Mouse (Mus musculus): ENCODE measurements around the gene Fbxl12. TPM values are rescaled to one million over a fixed set of nuclear protein-coding genes. Genes with fewer than 3 reads are reported as not detected.

The Fbxl12 gene
- total and polyA plus RNA-seq, 2 experiments from 2014 or later, result 12.5 to 18.7 TPM

GRCm38 (mm10) chr9:20652260-20652658 lies 7.7 kb upstream of the Fbxl12 start:
- H3K36me3 ChIP-seq (ENCODE audit: insufficient read depth), result peaks cover 51% of the 10 kb centered on the region
- no peak for DNase-seq
- TF ChIP-seq CTCF (IDR thresholded peaks at IDR 0.05; ENCODE audit: low read depth), result no peak
- peak overlapping the region; percentile 82 for H3K9ac ChIP-seq
- peak overlapping the region; percentile 81 for H3K4me2 ChIP-seq (ENCODE audit: low read depth)
- H3K4me1 ChIP-seq (ENCODE audit: insufficient read depth), result peaks cover 15% of the 10 kb centered on the region
- no peak; the same call in 1 of the 2 replicates for ATAC-seq
- 4% methylated on average over 24 of the region's 25 CpGs for WGBS
- no peaks in the 10 kb centered on the region for H3K27me3 ChIP-seq (ENCODE audit: insufficient read depth, low read length)
- H3K9me3 ChIP-seq (ENCODE audit: low read length), result no peaks in the 10 kb centered on the region
- peak overlapping the region; percentile 80 for H3K27ac ChIP-seq (ENCODE audit: low read depth, low read length)
- peak overlapping the region; percentile 95 for H3K4me3 ChIP-seq (ENCODE audit: low read depth, low read length)

DNA sequence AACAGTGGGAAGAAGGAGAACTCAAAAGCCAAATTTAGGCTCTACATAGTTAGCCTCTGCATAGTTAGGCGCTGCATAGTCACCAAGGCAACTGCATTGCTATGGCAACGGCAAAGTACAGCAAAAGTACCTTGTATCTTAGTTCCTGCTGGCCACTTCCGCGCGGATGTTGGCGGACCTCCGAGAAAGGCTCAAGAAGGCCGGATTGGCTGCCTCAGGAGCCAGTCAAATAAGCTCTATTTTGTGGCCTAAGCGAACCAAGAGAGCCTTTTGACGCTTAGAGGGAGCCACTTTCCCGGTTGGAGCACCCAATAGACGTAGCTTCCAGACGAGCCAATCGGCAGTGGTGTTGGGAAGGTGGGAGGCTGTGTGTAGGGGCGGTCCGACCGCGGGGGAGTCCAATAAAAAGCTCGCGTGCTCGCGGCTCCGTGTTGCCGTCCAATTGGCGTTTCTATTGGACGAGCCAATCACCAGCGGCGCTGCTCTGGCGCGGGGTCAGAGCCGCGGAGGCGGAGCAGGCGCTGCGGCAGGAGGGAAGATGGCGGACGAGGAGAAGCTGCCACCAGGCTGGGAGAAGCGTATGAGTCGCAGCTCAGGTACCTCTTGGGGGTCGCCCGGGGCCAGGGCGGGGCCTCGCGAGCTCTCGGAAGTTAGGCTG lies 7.2 kb upstream of the Fbxl12 start, which contains the start of gene Pin1:
Gene Pin1, plus strand, starts transcription at position 494 of the 658 bp plus-strand sequence.
- WGBS, result under 1% methylated on average over 45 of the region's 45 CpGs
- Histone ChIP-seq H3K27me3 (ENCODE audit: insufficient read depth, low read length) (no peaks in the 10 kb centered on the region), H3K36me3 (ENCODE audit: insufficient read depth) (peaks cover 47% of the 10 kb centered on the region), H3K27ac (ENCODE audit: low read depth, low read length) (peak within 1 kb of the TSS; percentile 80), H3K4me1 (ENCODE audit: insufficient read depth) (peaks cover 15% of the 10 kb centered on the region), H3K9ac (peak within 1 kb of the TSS; percentile 82), H3K4me3 (ENCODE audit: low read depth, low read length) (peak within 1 kb of the TSS; percentile 95), H3K9me3 (ENCODE audit: low read length) (no peaks in the 10 kb centered on the region), H3K4me2 (ENCODE audit: low read depth) (peak within 1 kb of the TSS; percentile 81)
- TF ChIP-seq CTCF (IDR thresholded peaks at IDR 0.05; ENCODE audit: low read depth), result peak; percentile 12; the same call in 1 of the 2 replicates
- peak; percentile 99 for ATAC-seq
- DNase-seq, result peak; percentile 99

DNA sequence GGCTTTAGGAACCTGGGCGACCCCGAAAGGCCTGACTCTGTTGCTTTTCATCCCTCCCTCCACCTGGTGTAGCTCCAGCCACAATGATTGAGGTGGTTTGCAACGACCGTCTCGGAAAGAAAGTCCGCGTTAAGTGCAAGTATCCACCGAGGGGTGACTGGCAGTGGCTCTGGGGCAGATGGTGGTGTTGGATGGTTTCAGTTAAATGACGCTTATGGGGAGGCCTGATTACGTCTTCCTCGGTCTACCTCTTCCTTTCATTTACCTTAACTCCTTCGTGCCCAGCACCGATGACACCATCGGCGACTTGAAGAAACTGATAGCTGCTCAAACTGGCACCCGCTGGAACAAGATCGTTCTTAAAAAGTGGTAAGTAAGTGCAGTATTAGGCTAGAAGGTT lies 554 bp upstream of the Fbxl12 start:
- Histone ChIP-seq H3K36me3 (ENCODE audit: insufficient read depth) (peaks cover 26% of the 10 kb centered on the region), H3K27ac (ENCODE audit: low read depth, low read length) (peak overlapping the region; percentile 90), H3K4me1 (ENCODE audit: insufficient read depth) (peaks cover 21% of the 10 kb centered on the region; the same call in 1 of the 2 replicates), H3K27me3 (ENCODE audit: insufficient read depth, low read length) (no peaks in the 10 kb centered on the region), H3K9ac (peak overlapping the region; percentile 73), H3K9me3 (ENCODE audit: low read length) (no peaks in the 10 kb centered on the region), H3K4me2 (ENCODE audit: low read depth) (peak overlapping the region; percentile 78), H3K4me3 (ENCODE audit: low read depth, low read length) (peak overlapping the region; percentile 65)
- 6% methylated on average over 17 of the region's 17 CpGs for WGBS
- DNase-seq (peak; percentile 50), ATAC-seq (no peak)
- TF ChIP-seq CTCF (IDR thresholded peaks at IDR 0.05; ENCODE audit: low read depth), result no peak

DNA sequence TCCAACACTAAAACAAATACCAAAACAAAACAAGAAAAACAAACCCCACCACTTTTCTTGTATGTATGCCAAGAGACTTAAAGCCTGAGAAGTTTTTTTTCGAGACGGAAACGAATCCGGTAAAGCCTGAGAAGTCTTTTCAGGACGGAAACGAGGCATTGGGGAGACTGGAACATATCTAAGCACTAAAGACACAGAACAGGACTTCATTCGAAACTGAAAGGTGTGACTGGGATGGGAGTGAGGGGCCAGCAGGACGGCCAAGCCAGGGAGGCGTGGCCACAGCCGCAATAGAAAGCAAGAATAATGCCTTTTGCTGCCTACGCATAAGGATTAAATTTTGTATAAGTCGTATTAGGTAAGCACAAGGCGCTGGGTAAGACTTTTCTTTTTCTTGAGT lies 786 bp downstream of the Fbxl12 start:
- TF ChIP-seq CTCF (IDR thresholded peaks at IDR 0.05; ENCODE audit: low read depth), result no peak
- Histone ChIP-seq H3K27me3 (ENCODE audit: insufficient read depth, low read length) (no peaks in the 10 kb centered on the region), H3K4me3 (ENCODE audit: low read depth, low read length) (peak overlapping the region; percentile 65), H3K4me1 (ENCODE audit: insufficient read depth) (peaks cover 21% of the 10 kb centered on the region; the same call in 1 of the 2 replicates), H3K4me2 (ENCODE audit: low read depth) (peak overlapping the region; percentile 78), H3K9me3 (ENCODE audit: low read length) (no peaks in the 10 kb centered on the region), H3K27ac (ENCODE audit: low read depth, low read length) (peak overlapping the region; percentile 90; the same call in 1 of the 2 replicates), H3K36me3 (ENCODE audit: insufficient read depth) (peaks cover 23% of the 10 kb centered on the region), H3K9ac (peak overlapping the region; percentile 73)
- 9% methylated on average over 13 of the region's 13 CpGs for WGBS
- no peak for DNase-seq
- no peak for ATAC-seq

GRCm38 (mm10) chr9:20642896-20643466 lies 1.6 kb downstream of the Fbxl12 start:
- H3K27ac ChIP-seq (ENCODE audit: low read depth, low read length), result peak overlapping the region; percentile 79
- peak; percentile 14 for TF ChIP-seq CTCF (IDR thresholded peaks at IDR 0.05; ENCODE audit: low read depth)
- no peaks in the 10 kb centered on the region for H3K9me3 ChIP-seq (ENCODE audit: low read length)
- peak; percentile 89 for DNase-seq
- H3K27me3 ChIP-seq (ENCODE audit: insufficient read depth, low read length), result no peaks in the 10 kb centered on the region
- H3K4me3 ChIP-seq (ENCODE audit: low read depth, low read length), result peak overlapping the region; percentile 65
- peaks cover 21% of the 10 kb centered on the region; the same call in 1 of the 2 replicates for H3K4me1 ChIP-seq (ENCODE audit: insufficient read depth)
- peak overlapping the region; percentile 73 for H3K9ac ChIP-seq
- ATAC-seq, result peak; percentile 78
- H3K4me2 ChIP-seq (ENCODE audit: low read depth), result peak overlapping the region; percentile 78
- 2% methylated on average over 30 of the region's 30 CpGs for WGBS
- peaks cover 24% of the 10 kb centered on the region for H3K36me3 ChIP-seq (ENCODE audit: insufficient read depth)

DNA sequence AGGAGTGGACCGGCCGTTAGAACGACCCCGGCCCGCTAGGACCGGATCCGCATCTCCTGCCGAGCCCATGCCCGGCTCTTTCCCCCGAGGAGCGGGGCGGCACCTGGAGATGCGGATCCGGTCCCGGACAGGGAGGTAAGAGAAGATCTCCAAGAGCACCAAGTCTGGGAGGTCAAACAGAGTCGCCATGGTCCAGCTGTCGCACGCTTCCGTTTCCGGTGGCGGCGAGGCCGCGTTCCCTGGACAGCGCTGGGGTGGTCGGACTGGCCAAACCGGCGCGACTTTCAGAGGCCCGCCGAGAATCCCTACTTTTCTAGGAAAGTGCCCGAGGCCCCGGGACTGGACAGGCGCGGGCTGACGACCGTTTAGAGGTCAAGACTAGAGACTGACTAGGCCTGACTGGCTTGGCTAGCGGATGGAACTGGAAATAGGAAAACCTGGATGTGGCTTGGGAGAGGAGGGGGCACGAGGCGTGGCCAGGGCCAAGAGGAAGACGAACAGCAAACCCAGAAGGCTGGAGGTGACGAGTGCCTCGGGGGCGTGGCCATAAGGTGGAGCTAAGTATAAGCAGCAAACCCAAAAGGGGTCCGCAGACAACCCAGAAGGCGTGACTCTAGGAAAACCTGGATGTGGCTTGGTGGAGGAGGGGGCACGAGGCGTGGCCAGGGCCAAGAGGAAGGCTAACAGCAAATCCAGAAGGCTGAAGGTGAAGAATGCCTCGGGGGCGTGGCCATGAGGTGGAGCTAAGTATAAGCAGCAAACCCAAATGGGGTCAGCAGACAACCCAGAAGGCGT lies 2.3 kb downstream of the Fbxl12 start, which contains the start of gene Ubl5:
Gene Ubl5, plus strand, starts transcription at position 778 of the 795 bp plus-strand sequence.
- Histone ChIP-seq H3K9me3 (ENCODE audit: low read length) (no peaks in the 10 kb centered on the region), H3K27ac (ENCODE audit: low read depth, low read length) (peak within 1 kb of the TSS; percentile 79), H3K4me2 (ENCODE audit: low read depth) (peak within 1 kb of the TSS; percentile 78), H3K36me3 (ENCODE audit: insufficient read depth) (peaks cover 20% of the 10 kb centered on the region), H3K4me3 (ENCODE audit: low read depth, low read length) (peak within 1 kb of the TSS; percentile 65), H3K9ac (peak within 1 kb of the TSS; percentile 73), H3K27me3 (ENCODE audit: insufficient read depth, low read length) (no peaks in the 10 kb centered on the region), H3K4me1 (ENCODE audit: insufficient read depth) (peaks cover 21% of the 10 kb centered on the region; the same call in 1 of the 2 replicates)
- peak; percentile 89 for ATAC-seq
- TF ChIP-seq CTCF (IDR thresholded peaks at IDR 0.05; ENCODE audit: low read depth), result no peak
- 2% methylated on average over 51 of the region's 51 CpGs for WGBS
- peak; percentile 93 for DNase-seq

Data from forebrain, postnatal 0 days (tissue).